Mouse (Mus musculus) MEL (cell line): Measurements from ENCODE around the gene Dhrs7. TPM values are rescaled to one million over a fixed set of nuclear protein-coding genes. Genes with fewer than 3 reads are reported as not detected.

Source experiments
- DNase-seq: peaks from one replicate; pipeline ENCODE4 v3.0.0; 2011; ENCODE audit warnings: low read depth, low spot score
- H3K27ac ChIP-seq: 2 replicates; pipeline ENCODE4 v1.5.1; 2012; ENCODE audit warnings: low read depth, mild to moderate bottlenecking, control low read depth, low read length, moderate library complexity; ENCODE audit not compliant: control insufficient read depth
- H3K27me3 ChIP-seq, 2 experiments: fragments of 150-350 bp in 1 of 2; sonication (generic) in 1 of 2; 2 replicates each; pipeline ENCODE4 v1.6.1; 2012; ENCODE audit warnings: low read length in 2 of 2, mild to moderate bottlenecking in 2 of 2, improper control_type of control experiment in 1 of 2, moderate library complexity in 1 of 2; ENCODE audit not compliant: insufficient read depth in 2 of 2, control insufficient read depth in 1 of 2
- H3K36me3 ChIP-seq, 2 experiments: 2 replicates each; pipeline ENCODE4 v1.6.1; 2012 to 2014; ENCODE audit warnings: low read length in 2 of 2, improper control_type of control experiment in 1 of 2, inconsistent platforms in 1 of 2, mild to moderate bottlenecking in 1 of 2; ENCODE audit not compliant: insufficient read depth in 2 of 2, control insufficient read depth in 1 of 2
- H3K4me1 ChIP-seq, 2 experiments: fragments of 150-350 bp in 1 of 2; sonication (generic) in 1 of 2; 2 replicates each; pipeline ENCODE4 v1.6.1; 2012; ENCODE audit warnings: low read length in 2 of 2, improper control_type of control experiment in 1 of 2, mild to moderate bottlenecking in 1 of 2; ENCODE audit not compliant: insufficient read depth in 2 of 2, control insufficient read depth in 1 of 2
- H3K4me3 ChIP-seq, 2 experiments: fragments of 150-350 bp in 1 of 2; sonication (generic) in 1 of 2; 2 replicates each; pipeline ENCODE4 v1.5.1; 2012; ENCODE audit warnings: low read depth in 2 of 2, low read length in 2 of 2, mild to moderate bottlenecking in 2 of 2, moderate library complexity in 2 of 2, control low read depth in 1 of 2, improper control_type of control experiment in 1 of 2; ENCODE audit not compliant: control insufficient read depth in 1 of 2, insufficient read depth in 1 of 2
- H3K79me2 ChIP-seq: 2 replicates; pipeline ENCODE4 v1.6.1; 2012; ENCODE audit warnings: mild to moderate bottlenecking, low read length, moderate library complexity; ENCODE audit not compliant: control insufficient read depth, poor library complexity, insufficient read depth
- H3K9ac ChIP-seq: 2 replicates; pipeline ENCODE4 v1.6.1; 2012; ENCODE audit warnings: low read depth, mild to moderate bottlenecking, control low read depth, low read length, moderate library complexity; ENCODE audit not compliant: control insufficient read depth, poor library complexity, severe bottlenecking
- H3K9me3 ChIP-seq: fragments of 150-350 bp; sonication (generic); replicated peaks from 2 replicates; pipeline ENCODE4 v1.6.1; 2012; ENCODE audit warnings: mild to moderate bottlenecking, low read length, improper control_type of control experiment, moderate library complexity; ENCODE audit not compliant: insufficient read depth
- BHLHE40 ChIP-seq: IDR thresholded peaks from 2 replicates; pipeline ENCODE4 v1.6.1; 2012; ENCODE audit warnings: low read depth, mild to moderate bottlenecking, inconsistent platforms, low read length, improper control_type of control experiment, borderline replicate concordance
- CHD1 ChIP-seq: IDR thresholded peaks from 2 replicates; pipeline ENCODE4 v1.6.1; 2012; ENCODE audit warnings: low read depth, mild to moderate bottlenecking, inconsistent platforms, low read length, improper control_type of control experiment
- CHD2 ChIP-seq: IDR thresholded peaks from 2 replicates; pipeline ENCODE4 v1.6.1; 2011; ENCODE audit warnings: low read length, improper control_type of control experiment
- E2F4 ChIP-seq: IDR thresholded peaks from 2 replicates; pipeline ENCODE4 v1.6.1; 2011; ENCODE audit warnings: low read depth, low read length, improper control_type of control experiment, borderline replicate concordance
- EP300 ChIP-seq, 2 experiments: IDR thresholded peaks; 2 replicates each; pipeline ENCODE4 v1.6.1; 2011; ENCODE audit warnings: improper control_type of control experiment in 2 of 2, low read length in 2 of 2, low read depth in 1 of 2, mild to moderate bottlenecking in 1 of 2
- ETS1 ChIP-seq: IDR thresholded peaks from 2 replicates; pipeline ENCODE4 v1.6.1; 2012; ENCODE audit warnings: low read depth, mild to moderate bottlenecking, inconsistent platforms, low read length, improper control_type of control experiment, moderate library complexity
- GABPA ChIP-seq: IDR thresholded peaks from 2 replicates; pipeline ENCODE4 v1.6.1; 2012; ENCODE audit warnings: low read depth, mild to moderate bottlenecking, inconsistent platforms, low read length, improper control_type of control experiment, moderate library complexity
- GATA1 ChIP-seq: IDR thresholded peaks from 2 replicates; pipeline ENCODE4 v1.6.1; 2011; ENCODE audit warnings: low read depth, low read length, improper control_type of control experiment
- HCFC1 ChIP-seq: IDR thresholded peaks from 2 replicates; pipeline ENCODE4 v1.6.1; 2012; ENCODE audit warnings: low read depth, mild to moderate bottlenecking, inconsistent platforms, low read length, improper control_type of control experiment, moderate library complexity
- JUND ChIP-seq: IDR thresholded peaks from 2 replicates; pipeline ENCODE4 v1.6.1; 2011; ENCODE audit warnings: low read depth, mild to moderate bottlenecking, improper control_type of control experiment, low read length
- MAFK ChIP-seq: IDR thresholded peaks from 2 replicates; pipeline ENCODE4 v1.6.1; 2011; ENCODE audit warnings: low read depth, mild to moderate bottlenecking, low read length, improper control_type of control experiment, borderline replicate concordance
- MAX ChIP-seq: IDR thresholded peaks from 2 replicates; pipeline ENCODE4 v1.6.1; 2011; ENCODE audit warnings: low read length, improper control_type of control experiment
- MEF2A ChIP-seq: IDR thresholded peaks from 2 replicates; pipeline ENCODE4 v1.6.1; 2014; ENCODE audit warnings: low read depth, mild to moderate bottlenecking, inconsistent platforms, low read length, improper control_type of control experiment; ENCODE audit not compliant: poor library complexity, insufficient replicate concordance, severe bottlenecking; ENCODE audit errors: extremely low read depth
- MYB ChIP-seq: IDR thresholded peaks from 2 replicates; pipeline ENCODE4 v1.6.1; 2011; ENCODE audit warnings: mild to moderate bottlenecking, low read depth, low read length, improper control_type of control experiment
- MYC ChIP-seq: IDR thresholded peaks from 2 replicates; pipeline ENCODE4 v1.6.1; 2011; ENCODE audit warnings: low read depth, mild to moderate bottlenecking, low read length, improper control_type of control experiment, moderate library complexity
- NELFE ChIP-seq: IDR thresholded peaks from 2 replicates; pipeline ENCODE4 v1.6.1; 2011; ENCODE audit warnings: low read depth, low read length, improper control_type of control experiment
- POLR2A ChIP-seq, 2 experiments: IDR thresholded peaks; 2 replicates each; pipeline ENCODE4 v1.6.1; 2011 to 2012; ENCODE audit warnings: low read length in 2 of 2, mild to moderate bottlenecking in 2 of 2, control low read depth in 1 of 2, improper control_type of control experiment in 1 of 2, low read depth in 1 of 2, moderate library complexity in 1 of 2; ENCODE audit not compliant: control insufficient read depth in 1 of 2, insufficient read depth in 1 of 2, poor library complexity in 1 of 2
- POLR2AphosphoS2 ChIP-seq: IDR thresholded peaks from 2 replicates; pipeline ENCODE4 v1.6.1; 2011; ENCODE audit warnings: low read length, improper control_type of control experiment
- POLR2AphosphoS5 ChIP-seq: IDR thresholded peaks from 2 replicates; pipeline ENCODE4 v1.6.1; 2012; ENCODE audit warnings: low read depth, borderline replicate concordance, mild to moderate bottlenecking, inconsistent platforms, low read length, moderate library complexity, mixed read lengths
- SIN3A ChIP-seq: IDR thresholded peaks from 2 replicates; pipeline ENCODE4 v1.6.1; 2012; ENCODE audit warnings: low read length, improper control_type of control experiment, inconsistent platforms
- SMC3 ChIP-seq: IDR thresholded peaks from 2 replicates; pipeline ENCODE4 v1.6.1; 2011; ENCODE audit warnings: low read depth, low read length, improper control_type of control experiment
- TAL1 ChIP-seq: IDR thresholded peaks from 2 replicates; pipeline ENCODE4 v1.6.1; 2012; ENCODE audit warnings: mild to moderate bottlenecking, inconsistent platforms, low read length, moderate library complexity, mixed read lengths
- TBP ChIP-seq: IDR thresholded peaks from 2 replicates; pipeline ENCODE4 v1.8.0; 2011; ENCODE audit warnings: low read depth, low read length, improper control_type of control experiment
- TCF12 ChIP-seq: IDR thresholded peaks from 2 replicates; pipeline ENCODE4 v1.6.1; 2014; ENCODE audit warnings: low read depth, mild to moderate bottlenecking, inconsistent platforms, low read length, improper control_type of control experiment, moderate library complexity
- UBTF ChIP-seq: IDR thresholded peaks from 2 replicates; pipeline ENCODE4 v1.6.1; 2012; ENCODE audit warnings: low read depth, mild to moderate bottlenecking, inconsistent platforms, low read length, improper control_type of control experiment, moderate library complexity, borderline replicate concordance; ENCODE audit not compliant: insufficient read depth
- USF2 ChIP-seq, 2 experiments: IDR thresholded peaks; 2 replicates each; pipeline ENCODE4 v1.6.1; 2011 to 2012; ENCODE audit warnings: improper control_type of control experiment in 2 of 2, low read length in 2 of 2, borderline replicate concordance in 1 of 2, inconsistent platforms in 1 of 2, low read depth in 1 of 2, mild to moderate bottlenecking in 1 of 2; ENCODE audit not compliant: insufficient read depth in 1 of 2
- ZC3H11A ChIP-seq: IDR thresholded peaks from 2 replicates; pipeline ENCODE4 v1.6.1; 2012; ENCODE audit warnings: low read depth, mild to moderate bottlenecking, inconsistent platforms, low read length, improper control_type of control experiment
- ZKSCAN1 ChIP-seq: IDR thresholded peaks from 2 replicates; pipeline ENCODE4 v1.6.1; 2012; ENCODE audit warnings: low read depth, mild to moderate bottlenecking, inconsistent platforms, low read length, improper control_type of control experiment, moderate library complexity
- ZMIZ1 ChIP-seq: IDR thresholded peaks from 2 replicates; pipeline ENCODE4 v1.6.1; 2012; ENCODE audit warnings: low read depth, mild to moderate bottlenecking, inconsistent platforms, low read length, improper control_type of control experiment, moderate library complexity
- polyA plus RNA-seq, 2 experiments: library from polyadenylated mRNA; stranded (reverse) in 1 of 2; unstranded in 1 of 2; fragments of >175 nt in 1 of 2; fragments of >200 nt in 1 of 2; gene quantifications; 2 replicates each; pipeline versions ENCODE4 v1.2.1 to v1.2.4; 2012; ENCODE audit warnings: low replicate concordance in 2 of 2, low read depth in 1 of 2; ENCODE audit not compliant: insufficient read length in 2 of 2, insufficient read depth in 1 of 2, missing spikeins in 1 of 2
- total RNA-seq: library from RNA; depleted of rRNA; stranded (reverse); fragments of 300-350 nt; gene quantifications from 2 replicates; pipeline ENCODE4 v1.2.3, GENCODE M21; 2012

Gene Dhrs7
- total and polyA plus RNA-seq, 3 experiments = 11.6 to 14.9 TPM; not detected in 1

DNA sequence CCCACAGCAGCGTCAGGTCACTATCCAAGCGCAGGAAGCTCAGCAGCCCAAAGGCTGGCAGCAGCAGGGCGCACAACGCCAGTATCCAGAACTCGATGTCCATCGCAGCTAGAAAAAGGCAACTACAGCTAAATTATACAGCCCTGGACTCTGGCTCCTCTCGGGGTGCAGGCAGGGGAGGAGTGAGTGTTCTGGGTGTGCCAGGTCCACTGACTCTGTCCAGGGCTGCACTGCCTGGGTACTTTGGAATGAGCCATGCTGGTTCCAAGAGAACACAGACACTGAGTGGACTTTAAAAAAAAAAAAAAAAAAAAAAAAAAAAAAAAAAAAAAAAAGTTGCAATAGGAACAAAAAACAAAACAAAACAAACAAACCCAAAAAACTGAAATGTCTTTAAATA, 36.0 kb downstream of the Dhrs7 start:
- Histone ChIP-seq H3K27me3 (no peaks in the 10 kb centered on the region; a peak in 1 of 4 replicates), H3K79me2 (no peaks in the 10 kb centered on the region), H3K4me1 (peaks cover 0 to 2% of the 10 kb centered on the region in 2 experiments; a peak in 2 of 4 replicates), H3K27ac (no peak overlapping the region), H3K36me3 (peaks cover 0 to 2% of the 10 kb centered on the region in 2 experiments; a peak in 2 of 4 replicates), H3K9ac (no peak overlapping the region), H3K4me3 (no peak overlapping the region), H3K9me3 (no peaks in the 10 kb centered on the region)
- DNase-seq = no peak
- no peak for TF ChIP-seq NELFE
- no peak for TF ChIP-seq MEF2A
- TF ChIP-seq MYB = no peak
- TF ChIP-seq ZKSCAN1 = no peak
- TF ChIP-seq SIN3A = no peak
- no peak for TF ChIP-seq ZMIZ1
- no peak for TF ChIP-seq MAFK
- no peak for TF ChIP-seq SMC3
- no peak for TF ChIP-seq TAL1
- TF ChIP-seq JUND = no peak
- TF ChIP-seq ETS1 = no peak
- TF ChIP-seq USF2 (IDR thresholded peaks at IDR 0.05; ENCODE audit: borderline replicate concordance in 1 of 2, insufficient read depth in 1 of 2, low read depth in 1 of 2, low read length in 2 of 2) = no peak
- TF ChIP-seq E2F4 = no peak
- TF ChIP-seq CHD1 = no peak
- TF ChIP-seq CHD2 = no peak
- no peak for TF ChIP-seq ZC3H11A
- TF ChIP-seq HCFC1 = no peak

DNA sequence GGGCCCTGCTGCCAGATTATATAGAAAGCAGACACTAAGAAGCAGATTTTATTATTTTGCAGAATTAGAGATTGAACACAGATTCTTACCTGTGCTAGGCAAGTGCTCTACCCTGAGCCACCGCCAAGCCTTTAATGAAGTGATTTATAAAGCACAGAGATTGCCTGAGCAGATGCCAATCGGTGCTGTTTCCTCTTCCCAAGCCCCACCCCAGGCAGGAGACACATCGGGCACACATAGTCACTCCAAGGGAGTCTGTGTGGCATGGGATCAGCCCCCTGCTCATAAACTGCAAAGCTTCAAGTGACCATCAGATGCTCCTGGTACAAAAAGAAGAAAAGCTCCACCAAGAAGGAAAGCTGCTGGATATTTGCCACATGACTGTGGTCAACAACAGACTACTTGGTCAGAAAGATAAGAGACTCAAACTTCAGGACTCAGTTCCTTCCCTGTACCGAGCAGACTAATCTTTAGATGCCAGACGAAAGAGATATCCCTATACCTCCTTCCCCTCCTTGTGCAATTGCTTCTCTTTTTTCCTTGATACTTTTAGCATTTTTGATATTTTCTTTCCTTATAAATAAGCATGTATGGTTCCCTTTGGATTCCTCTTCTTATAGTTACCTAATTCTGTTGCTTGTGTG, 41.7 kb downstream of the Dhrs7 start:
- Histone ChIP-seq H3K27me3 (no peaks in the 10 kb centered on the region), H3K4me3 (no peak overlapping the region; a peak in 1 of 4 replicates), H3K9ac (no peak overlapping the region), H3K9me3 (no peaks in the 10 kb centered on the region), H3K79me2 (no peaks in the 10 kb centered on the region), H3K4me1 (peaks cover 0 to 14% of the 10 kb centered on the region in 2 experiments; a peak in 2 of 4 replicates), H3K36me3 (peaks cover 0 to 11% of the 10 kb centered on the region in 2 experiments; a peak in 2 of 4 replicates), H3K27ac (no peak overlapping the region)
- peak; percentile 91 for DNase-seq
- TF ChIP-seq UBTF (no peak), GATA1 (peak; percentile 99), BHLHE40 (peak; percentile 76), POLR2AphosphoS2 (no peak), POLR2AphosphoS5 (no peak), GABPA (no peak), EP300 (IDR thresholded peaks at IDR 0.05; ENCODE audit: low read depth in 1 of 2, low read length in 2 of 2) (peak; percentile 97 to 100), ZMIZ1 (0 out of 2 replicates have a peak, but pooled peaks have one; percentile 26), TBP (no peak), MYC (peak; percentile 59; the same call in 1 of the 2 replicates), CHD2 (peak; percentile 61), POLR2A (IDR thresholded peaks at IDR 0.05; ENCODE audit: control insufficient read depth in 1 of 2, insufficient read depth in 1 of 2, low read depth in 1 of 2, low read length in 2 of 2, poor library complexity in 1 of 2) (no peak), SIN3A (peak; percentile 57), MEF2A (no peak), E2F4 (no peak), ZKSCAN1 (0 out of 2 replicates have a peak, but pooled peaks have one; percentile 42), JUND (0 out of 2 replicates have a peak, but pooled peaks have one; percentile 57), CHD1 (no peak), TCF12 (peak; percentile 98), MAX (0 out of 2 replicates have a peak, but pooled peaks have one; percentile 34)
